Mouse (Mus musculus): ENCODE data around the gene Slc4a5.
"Not testable (repeated sequence)": the region's sequence is repeated elsewhere in the genome, so short reads cannot be mapped to it uniquely, and the experiment has no call there.

Slc4a5 gene

DNA sequence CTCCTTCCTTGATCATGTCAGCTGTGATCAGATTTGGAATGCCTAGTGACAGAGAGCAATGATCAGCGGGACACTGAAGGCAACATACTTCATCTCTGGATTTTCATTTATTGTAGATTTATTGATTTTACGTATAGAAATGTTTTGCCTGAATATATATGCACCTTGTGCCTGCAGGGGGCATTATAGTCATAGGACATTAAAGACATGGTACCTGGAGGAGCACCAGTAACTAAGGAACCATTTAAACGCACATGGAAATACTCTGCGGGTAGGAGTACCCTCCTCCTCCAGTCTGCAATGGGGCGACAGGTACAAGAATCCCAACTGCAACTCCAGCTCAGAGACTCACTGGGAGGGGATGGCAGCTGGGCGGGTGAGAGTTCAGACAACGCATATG is 89.4 kb downstream of the Slc4a5 start:
- no peak for DNase-seq (ENCODE audit: low read depth, low spot score)

DNA sequence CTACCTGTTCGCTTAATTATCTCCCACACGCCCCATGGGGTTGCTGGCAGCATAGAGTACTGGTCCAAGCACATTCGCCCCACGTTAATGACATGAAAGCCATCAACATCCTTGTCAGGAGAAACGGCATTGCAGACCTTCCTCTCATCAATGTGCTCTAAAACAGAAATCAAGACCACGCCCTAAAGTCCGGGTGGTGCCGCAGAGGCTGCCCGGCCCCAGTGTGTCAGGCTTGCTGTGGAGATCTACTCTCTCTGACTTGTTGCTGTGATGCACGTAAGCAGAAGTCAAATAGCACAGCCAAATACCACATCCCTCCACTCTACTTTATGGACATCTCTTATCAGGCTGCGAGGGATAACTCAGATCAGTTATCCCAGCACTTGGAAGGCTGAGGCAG is 91.6 kb downstream of the Slc4a5 start:
- no peak for DNase-seq (ENCODE audit: low read depth, low spot score)

DNA sequence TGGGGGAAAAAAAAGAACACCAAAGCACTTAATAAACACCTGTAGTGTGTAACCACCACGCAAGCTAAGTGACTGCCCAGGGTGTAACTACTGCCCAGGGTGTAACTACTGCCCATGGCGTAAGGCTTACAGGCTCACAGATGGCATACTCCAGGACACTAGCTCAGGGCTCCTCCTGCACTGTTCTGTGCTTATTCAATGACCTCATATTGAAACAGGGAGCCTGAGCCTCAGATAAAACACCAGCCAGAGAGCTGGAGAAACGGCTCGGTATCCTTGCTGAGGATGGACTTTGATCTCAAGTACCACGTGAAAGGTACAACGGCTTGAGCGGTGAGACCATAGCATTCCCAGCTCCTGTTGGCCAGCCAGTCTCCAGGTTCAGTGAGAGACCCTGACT is 92.4 kb downstream of the Slc4a5 start:
- DNase-seq (ENCODE audit: low read depth, low spot score), result no peak

DNA sequence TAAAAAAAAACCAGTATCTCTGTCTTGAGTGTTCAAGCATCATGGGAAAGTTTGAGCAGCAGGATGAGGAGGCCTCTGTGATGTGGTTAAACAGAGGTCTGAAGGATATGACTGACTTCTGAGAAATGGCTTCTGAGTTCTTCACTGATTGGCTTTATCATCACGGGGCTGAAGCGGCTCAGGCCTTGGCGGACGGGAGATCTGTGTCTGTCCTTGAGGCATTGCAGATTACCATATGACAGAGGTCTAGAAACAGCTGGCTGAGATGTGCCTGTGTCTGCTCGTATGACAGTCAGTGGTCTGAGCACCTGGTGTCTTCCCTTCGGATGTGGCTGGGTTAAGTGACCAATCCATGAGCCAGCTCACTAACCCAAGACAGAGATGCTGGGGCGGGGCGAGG is 92.9 kb downstream of the Slc4a5 start:
- DNase-seq (ENCODE audit: low read depth, low spot score), result no peak

DNA sequence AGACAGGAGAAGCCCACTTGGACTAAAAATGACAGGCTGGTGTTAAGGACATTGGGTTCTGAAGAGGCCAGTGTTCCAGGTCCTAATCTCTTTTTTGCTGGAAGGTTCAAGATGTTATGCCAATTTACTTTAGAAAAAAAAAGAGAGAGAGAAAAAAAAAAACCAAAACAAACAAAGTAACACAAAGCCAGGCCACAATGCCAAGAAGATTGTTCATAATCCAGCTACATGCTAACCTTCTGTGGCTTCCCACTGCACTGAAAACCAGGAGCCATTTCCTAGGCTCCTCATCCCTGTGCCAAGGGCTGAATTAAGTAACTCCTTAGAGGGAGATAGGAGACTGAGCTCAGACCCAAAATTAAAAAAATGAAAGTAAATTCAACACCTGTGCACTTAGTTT is 95.7 kb downstream of the Slc4a5 start:
- DNase-seq (ENCODE audit: low read depth, low spot score), result no peak

DNA sequence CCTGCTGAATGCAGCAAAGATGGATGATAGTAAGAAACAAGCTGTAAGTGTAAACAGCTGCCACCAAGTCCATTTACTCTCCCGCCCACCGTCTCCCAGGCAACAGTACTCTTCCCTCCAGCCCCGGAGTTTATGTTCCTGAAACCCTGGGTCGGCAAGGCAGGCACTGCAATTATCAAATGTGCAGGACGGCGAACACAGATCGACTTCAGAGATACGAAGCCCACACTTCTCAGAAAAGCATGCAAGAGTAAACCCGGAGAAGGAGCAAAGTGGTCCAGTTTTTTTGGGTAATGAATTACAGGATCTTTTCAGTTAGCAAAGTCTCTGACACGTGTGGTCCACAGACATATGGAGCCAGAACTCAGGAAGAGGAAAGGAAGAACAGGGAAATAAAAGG is 96.4 kb downstream of the Slc4a5 start:
- DNase-seq (ENCODE audit: low read depth, low spot score), result peak; percentile 60

DNA sequence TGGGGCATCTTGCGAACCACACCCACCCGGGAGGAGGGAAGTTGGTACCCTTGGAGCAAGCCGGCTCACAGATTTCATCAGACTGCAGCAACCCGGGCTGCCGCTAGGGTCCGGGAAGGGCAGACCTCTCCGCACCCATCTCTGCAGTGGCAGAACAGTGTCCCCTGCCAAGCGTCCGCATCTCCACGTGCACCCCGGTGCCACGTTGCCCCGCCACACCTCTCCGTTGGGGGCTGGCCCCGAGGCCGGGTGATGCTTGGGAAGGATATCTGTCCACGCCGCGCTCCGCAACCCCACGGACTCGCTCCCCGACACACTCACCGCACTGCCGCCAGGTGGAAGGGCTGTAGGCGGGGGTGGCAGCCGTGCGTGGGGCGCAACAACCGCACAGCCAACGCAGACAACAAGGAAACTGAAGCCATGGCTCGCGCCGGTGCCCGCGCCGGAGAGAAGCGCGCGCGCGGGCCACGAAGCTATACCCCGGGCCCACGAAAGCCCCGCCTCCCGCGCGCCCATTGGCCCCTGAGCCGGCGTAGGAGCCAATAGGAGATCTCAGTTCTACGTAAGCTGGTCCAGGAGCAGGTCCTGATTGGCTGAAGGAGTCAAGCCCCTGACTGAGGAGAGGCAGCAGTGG is 97.6 kb downstream of the Slc4a5 start:
- peak; percentile 97 for DNase-seq (ENCODE audit: low read depth, low spot score)

DNA sequence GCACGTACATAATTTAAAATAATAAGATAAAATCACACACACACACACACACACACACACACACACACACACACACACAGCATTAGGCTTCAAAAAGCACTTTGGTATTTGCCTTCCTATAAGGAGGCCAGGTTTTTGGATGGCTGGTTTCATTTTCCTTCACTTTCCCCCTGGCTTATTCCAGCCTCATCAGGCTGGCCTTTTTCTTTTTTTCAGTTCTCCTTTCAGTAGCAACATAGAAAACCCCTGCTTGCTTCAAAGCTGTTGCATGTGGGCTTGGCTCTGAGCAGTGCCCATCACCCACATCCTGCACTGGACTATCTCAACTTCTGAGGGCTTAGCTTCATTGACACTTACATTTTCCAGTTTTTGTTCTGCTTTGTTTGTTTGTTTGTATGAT is 102.3 kb downstream of the Slc4a5 start:
- no peak for DNase-seq (ENCODE audit: low read depth, low spot score)

DNA sequence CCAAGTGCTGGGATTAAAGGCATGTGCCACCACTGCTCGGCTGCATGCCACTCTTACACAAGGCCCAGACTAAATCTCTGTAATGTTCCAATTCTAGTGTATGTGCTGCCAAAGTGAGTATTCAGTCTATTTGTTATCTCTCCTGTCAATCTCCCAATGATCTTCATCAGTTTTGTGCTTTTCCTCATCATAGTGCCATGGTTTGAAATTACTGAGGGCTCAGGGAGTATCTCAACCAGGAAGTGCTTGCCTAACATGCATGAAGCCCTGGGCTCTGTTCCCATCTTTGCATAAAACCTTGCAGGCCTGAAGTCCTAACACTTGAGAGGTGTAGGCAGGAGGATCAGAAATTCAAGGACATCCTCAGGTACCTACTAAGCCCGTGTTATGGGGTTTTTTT is 103.2 kb downstream of the Slc4a5 start:
- no peak for DNase-seq (ENCODE audit: low read depth, low spot score)

DNA sequence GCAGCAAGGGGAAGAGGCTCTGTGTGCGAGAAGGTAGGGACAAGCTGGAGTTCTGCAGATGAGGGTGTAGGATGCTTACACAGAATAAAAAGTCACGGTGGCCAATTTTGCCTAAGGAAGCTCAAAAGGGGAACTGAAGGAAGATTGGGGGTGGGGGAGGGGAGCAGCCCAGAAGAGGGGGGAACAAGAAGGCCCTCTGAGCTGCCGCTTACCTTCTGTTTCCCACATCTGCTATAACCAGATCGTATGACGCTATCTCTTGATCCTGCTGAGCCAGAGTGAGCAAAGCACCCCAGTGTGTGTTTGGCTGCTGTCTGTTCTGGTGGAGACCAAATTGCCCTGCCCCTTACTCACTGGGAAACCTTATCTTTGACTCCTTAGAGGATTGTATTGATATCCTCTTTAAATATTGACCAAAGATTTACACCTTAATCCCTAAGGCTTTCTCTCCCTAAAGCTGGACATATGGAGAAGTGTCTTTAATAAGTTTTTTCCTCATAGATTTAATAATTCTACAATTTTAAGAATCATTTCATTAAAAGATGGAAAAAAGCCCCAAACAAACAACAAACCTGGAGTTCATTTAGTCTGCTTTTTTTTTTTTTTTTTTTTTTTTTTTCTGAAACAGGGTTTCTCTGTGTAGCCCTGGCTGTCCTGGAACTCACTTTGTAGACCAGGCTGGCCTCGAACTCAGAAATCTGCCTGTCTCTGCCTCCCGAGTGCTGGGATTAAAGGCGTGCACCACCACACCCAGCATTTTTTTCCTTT is 104.2 kb downstream of the Slc4a5 start:
- no peak for DNase-seq (ENCODE audit: low read depth, low spot score)

DNA sequence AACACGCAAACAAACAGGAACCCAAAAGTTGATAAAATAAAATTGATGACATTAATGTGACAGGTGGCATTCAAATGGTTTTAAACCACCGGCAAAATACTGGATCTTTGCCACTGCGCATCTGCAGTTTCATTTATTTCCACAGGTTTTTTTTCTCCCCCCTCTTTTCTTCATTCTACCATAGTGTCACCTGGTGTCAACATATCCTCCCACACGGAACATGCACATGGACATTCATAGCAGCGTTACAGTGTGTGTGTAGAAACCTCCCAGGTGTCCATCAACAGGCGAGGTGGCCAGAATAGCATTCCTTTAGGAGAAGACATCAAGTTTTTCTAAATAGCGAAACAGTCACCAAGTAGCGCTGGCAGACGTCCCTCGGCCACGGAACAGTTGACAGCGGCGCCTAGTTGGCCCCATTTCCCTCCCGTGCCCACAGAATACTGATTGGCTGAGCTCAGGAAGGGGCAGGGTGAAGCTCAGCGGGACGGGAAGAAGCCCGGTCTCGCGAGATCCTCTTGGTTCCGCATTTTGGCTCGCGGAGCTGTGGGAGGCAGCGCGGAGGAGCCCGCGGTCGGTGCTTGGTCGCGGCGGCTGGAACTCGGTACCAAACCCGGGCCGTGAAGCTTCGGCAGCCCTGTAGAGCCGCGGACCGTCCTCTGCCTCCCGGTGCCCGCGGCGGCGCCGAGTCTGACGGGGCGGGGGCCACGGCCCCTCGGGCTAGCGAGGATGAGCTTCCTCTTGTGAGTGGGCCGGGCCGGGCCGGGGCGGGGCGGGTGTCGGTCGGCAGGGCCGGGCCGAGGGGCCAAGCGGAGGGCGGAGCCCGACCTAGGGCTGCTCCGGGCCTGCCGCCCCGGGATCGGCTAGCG is 106.1 kb downstream of the Slc4a5 start, which contains the start of the genes Mthfd2 and Mob1a:
Mthfd2 (minus strand) TSS at position 384 of the 869 bp plus-strand sequence.
Mob1a (plus strand) TSS at position 492 of the 869 bp plus-strand sequence.
- peak; percentile 99 for DNase-seq (ENCODE audit: low read depth, low spot score)

DNA sequence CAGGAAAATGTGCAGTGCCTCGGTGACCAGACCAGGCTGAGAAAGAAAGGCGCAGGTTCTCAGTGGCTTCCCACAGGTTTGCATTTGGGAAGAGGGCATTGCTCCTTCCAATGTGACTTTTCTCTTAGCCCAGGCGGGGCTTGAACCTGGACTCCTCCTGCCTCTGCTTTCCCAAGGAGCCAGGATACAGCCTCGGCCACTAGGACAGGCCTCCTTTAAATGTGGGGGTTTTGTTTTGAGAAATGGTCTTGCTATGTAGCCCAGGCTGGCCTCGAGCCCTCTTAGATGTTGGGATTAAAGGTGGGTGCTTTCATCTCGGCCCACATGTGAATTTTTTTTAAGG is 106.7 kb downstream of the Slc4a5 start:
- no peak for DNase-seq (ENCODE audit: low read depth, low spot score)

DNA sequence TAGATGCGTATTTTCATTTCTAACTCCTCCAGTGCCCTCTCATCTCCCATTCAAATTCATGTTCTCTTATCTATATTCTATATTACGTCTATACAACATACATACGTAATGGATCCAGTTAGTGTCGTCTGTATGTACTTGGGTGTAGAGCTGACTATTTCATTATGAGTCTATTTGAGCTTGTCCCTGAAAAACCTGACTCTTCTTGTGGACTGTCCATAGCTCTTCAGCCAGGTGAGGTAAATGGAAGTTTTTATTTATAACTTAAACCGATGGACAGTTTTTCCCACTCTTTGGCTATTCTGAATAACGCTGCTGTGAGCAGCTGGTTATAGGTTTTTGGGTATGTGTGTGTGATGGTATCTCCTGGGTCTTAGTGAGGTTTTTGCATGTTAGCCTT is 107.1 kb downstream of the Slc4a5 start:
- DNase-seq (ENCODE audit: low read depth, low spot score), result no peak

DNA sequence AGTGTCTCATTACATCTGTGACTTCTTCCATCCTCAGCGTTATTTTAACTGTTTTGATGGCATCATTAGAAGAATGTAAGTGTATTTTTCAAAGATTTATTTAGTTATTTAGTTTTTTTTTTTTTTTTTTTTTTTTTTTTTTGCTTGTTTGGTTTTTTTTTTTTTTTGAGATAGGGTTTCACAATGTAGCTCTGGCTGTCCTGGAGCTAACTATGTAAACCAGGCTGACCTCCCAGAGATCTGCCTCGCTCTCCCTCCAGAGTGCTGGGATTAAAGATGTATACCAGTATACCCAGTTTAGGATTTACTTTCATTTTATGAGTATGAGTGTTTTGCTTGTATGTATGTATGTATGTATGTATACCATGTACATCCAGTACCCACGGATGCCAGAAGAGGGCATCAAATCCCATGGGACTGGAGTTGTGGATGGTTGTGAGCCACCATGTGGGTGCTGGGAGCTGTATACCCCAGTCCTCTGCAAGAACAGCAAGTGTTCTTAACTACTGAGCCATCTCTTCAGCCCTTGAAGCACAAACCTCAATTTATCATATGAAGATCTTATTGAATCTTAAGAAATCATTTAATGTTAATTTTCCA is 108.1 kb downstream of the Slc4a5 start:
- DNase-seq (ENCODE audit: low read depth, low spot score), result no peak

DNA sequence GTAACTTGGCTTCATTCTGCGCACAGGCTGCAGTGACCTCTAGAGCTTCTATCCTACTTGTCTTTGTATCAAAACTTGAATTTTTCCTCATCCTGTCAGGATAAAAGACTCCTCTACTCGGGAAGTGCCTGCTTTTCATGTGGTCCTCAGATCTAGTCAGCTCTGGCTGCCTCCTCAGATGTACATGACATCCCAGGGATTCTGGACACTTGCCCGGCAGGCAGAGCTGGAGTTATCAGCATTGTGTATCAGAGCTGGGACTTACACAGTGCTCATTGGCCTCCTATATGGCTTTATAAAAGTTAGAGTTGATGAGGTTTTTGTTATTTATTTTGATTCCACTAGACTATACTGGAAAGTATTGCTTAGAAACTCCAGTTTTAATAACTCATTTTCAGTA is 121.8 kb downstream of the Slc4a5 start:
- DNase-seq (ENCODE audit: low read depth, low spot score), result peak; percentile 66

DNA sequence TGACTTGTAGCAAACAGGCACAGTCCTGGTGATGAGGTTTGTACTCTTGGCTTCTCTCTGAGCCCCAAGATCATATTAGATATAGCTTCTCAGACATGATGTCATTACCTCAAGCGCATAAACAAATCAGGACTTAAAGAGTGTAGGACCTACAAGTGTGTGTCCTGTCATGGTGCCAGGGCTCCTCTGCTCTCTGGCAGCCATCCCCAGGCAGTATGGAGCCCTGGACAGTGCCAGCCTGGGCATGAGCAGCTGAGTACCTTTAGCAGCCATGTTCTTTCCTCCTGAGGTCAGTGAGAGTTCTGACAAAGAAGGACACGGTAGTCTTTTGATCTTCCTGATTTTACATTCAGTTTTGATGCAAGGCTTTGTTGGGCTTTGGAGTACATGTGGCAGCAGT is 123.3 kb downstream of the Slc4a5 start:
- peak; percentile 33 for DNase-seq (ENCODE audit: low read depth, low spot score)

DNA sequence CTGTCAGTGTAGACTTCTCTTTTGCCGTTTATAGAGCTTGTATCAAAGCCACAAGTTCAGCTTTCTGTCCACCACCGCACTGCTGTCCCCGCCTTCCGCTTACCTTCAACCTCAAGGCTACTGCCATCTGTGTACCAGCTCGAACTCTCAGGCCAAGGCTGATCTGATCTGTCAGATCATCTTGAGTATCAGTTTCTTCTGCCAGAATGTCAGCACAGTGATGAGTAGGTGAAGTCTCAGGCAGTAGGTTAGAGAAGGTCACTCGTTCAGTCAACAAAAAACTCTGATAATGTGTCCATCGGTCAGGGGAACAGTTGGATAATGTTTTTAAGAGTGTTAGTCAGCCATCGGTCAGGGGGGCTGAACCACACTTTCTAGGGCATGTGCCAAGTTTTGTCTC is 125.7 kb downstream of the Slc4a5 start:
- not testable (repeated sequence) for DNase-seq (ENCODE audit: low read depth, low spot score)

DNA sequence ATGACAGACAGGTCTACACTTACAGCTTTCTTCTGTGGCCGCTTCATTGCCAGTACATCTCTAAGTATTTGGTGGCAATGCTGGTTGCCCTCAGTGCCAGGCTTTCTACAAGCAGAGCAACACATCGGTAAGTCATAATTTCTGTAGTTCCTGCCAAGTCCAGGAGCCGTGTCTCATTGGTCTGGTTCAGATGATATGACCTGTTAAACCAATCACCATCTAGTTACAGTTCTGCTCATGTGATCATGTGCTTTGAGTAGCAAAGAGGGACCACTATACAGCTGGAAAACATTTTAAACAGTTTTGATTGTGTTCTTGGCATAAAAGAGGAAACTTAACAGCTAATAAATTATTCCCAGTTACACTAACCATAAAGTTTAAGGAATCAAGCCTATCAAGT is 128.3 kb downstream of the Slc4a5 start:
- DNase-seq (ENCODE audit: low read depth, low spot score), result no peak

DNA sequence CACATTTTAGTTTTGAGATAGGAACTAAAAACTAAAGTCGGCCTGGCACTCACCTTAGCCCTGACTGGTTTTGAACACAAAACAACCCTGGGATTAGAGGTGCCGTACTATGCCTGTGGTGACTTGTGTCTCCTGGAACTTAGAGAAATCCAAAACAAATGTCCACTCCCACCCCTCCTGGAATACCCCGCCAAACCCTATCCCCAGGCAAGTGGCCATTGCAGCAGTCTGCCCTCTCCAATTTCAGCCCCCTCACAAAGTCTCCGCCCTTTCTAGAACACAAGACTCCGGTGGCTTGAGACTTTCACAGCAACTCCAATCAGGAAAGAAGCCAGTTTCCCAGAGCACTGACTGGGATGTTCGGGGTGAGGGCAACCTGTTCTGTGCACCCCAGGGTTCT is 129.2 kb downstream of the Slc4a5 start, which contains the start of gene Bola3:
Bola3 (plus strand) TSS at position 275 of the 400 bp plus-strand sequence.
- no peak for DNase-seq (ENCODE audit: low read depth, low spot score)

DNA sequence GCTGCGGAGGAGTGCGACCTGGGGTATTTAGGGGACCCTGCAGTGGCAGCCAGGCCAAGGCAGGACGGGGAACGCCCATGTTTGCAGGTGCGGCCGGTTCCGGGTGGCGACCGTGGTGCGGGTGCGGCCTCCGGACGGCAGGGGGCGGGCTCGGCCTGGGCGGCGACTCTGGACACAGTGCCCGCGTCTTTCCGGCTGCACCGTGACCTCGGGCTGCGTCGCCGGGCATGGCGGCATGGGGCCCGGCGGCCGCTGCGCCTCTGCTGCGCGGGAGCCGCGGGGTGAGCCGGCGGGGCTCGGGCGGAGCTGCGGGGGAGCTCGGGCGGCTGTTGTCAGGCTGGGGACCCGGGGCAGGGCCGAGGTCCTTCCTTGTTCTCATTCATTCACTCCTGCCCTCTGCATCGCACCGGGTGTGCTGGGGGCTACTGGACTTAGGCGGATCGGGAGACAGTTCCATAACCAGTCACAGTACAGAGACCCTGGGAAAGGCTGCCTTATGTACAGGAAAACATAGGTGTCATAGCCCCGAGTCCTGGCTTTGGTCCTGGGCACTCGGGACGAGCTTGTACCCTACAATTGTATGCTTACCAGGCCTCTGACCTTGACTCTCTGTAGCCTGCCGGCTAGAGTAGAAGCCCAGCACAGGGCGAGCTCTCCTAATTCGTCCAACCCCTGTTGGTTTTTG is 129.8 kb downstream of the Slc4a5 start:
- DNase-seq (ENCODE audit: low read depth, low spot score), result peak; percentile 89

DNA sequence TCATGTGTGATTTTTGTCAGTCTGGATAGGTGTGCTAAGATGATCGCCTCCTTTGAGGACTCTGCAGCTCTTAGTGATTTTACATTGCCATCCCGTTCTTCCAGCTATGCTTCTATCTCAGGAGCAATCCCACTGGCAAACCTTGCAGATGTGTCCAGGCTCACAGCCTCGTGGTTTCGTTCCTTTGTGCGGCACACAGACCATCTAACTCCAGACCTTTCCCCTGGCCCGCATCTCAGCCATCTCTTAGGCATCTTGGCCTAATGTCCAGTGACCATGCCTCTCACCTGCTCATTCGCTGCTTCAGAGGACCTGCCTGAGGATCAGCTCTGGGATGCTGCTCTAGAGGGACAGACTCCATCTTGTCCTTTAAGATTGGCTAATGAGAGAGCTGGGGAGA is 130.5 kb downstream of the Slc4a5 start:
- DNase-seq (ENCODE audit: low read depth, low spot score), result no peak

Data from brain, adult 2 months (tissue).